Mouse (Mus musculus) left cerebral cortex, postnatal 36 days (tissue): ENCODE data around the gene Robo1. TPM values are rescaled to one million over a fixed set of nuclear protein-coding genes. Genes with fewer than 3 reads are reported as not detected.

Experiments used
- DNase-seq, 2 experiments: peaks; one replicate each; pipeline ENCODE4 v3.0.0; 2021 to 2022; ENCODE audit warnings: low spot score in 2 of 2, mixed read lengths in 1 of 2
- intact Hi-C: fragments of 180-260 bp; cut with DNase I; formaldehyde crosslinking; loops from one replicate; pipeline ENCODE4 v1.15.1; 2025
- total RNA-seq, 2 experiments: library from RNA; stranded (reverse); gene quantifications; 2 replicates each; pipeline ENCODE4 v1.2.3; 2021

Robo1 gene
- total RNA-seq, 2 experiments from 2014 or later: 50.7 to 69.6 TPM

- no peak for DNase-seq
- intact Hi-C loops: no loop called here
Observed at GRCm38 (mm10) chr16:72786636-72787035, 478.5 kb downstream of the Robo1 start.

GRCm38 (mm10) chr16:72788017-72788416 is 479.9 kb downstream of the Robo1 start:
- intact Hi-C loops: no loop called here
- no peak for DNase-seq

GRCm38 (mm10) chr16:72791181-72791705 is 483.1 kb downstream of the Robo1 start:
- no peak for DNase-seq
- intact Hi-C loops: no loop called here

- DNase-seq: no peak
- intact Hi-C loops: no loop called here
Observed at GRCm38 (mm10) chr16:72794692-72795378, 486.7 kb downstream of the Robo1 start.

GRCm38 (mm10) chr16:72795379-72795712 is 487.2 kb downstream of the Robo1 start:
- intact Hi-C loops: no loop called here
- no peak for DNase-seq

DNA sequence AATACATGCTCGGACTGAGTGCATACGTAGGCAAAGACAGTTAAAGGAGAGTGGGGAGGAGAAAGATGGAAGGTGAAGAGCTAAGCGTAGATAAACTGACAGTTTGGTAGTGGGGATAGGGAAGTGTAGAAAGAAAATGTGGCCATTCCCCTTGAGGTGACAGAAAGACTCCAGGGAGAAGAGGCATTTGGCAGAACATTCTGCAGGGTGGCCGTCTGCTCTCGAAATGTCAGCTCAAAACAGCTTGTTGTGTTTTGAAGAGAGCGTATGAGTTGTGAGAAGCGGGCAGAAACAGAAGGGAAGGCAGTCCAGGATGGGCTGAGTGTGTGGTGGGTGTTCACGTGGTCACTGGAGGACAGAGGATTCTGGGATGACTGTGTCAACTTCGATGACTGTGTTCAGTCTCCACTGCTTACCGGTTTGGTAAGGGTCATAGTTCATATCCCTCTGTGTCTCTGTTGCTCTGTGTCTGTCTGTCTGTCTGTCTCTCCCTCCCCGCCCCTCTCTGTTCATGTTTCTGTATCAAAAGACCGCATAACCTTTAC is 490.4 kb downstream of the Robo1 start:
- DNase-seq: no peak
- intact Hi-C loops: no loop called here

DNA sequence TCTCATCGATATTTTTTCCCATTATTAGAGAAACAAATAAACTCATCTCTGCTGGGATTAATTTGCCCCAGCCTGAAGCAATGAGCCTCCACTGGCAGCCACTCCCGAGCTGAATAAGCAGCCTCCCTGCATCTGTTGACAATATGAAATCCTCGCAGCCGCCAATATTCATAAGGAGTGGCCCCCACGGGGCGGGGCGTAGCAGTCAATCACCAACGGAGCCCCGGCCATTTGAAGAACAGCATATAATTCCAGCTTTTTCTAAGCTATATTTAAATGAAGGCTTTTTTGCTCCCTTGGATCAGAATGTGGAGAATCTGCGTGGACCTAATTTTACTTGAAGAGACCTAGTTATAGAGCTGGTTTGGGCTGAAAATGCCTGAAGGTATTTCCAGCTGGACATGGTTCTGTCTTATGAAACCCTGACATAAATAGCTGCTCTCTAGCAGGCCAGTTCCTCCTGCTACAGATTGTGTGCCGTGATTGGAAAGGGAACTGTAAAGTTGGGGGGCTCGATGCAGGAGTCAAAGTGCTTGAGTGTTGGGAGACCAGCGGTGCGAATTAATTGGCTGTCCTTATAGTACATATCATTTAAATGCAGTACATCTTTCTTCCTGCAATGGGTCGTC is 492.1 kb downstream of the Robo1 start:
- intact Hi-C loops: no loop called here
- DNase-seq: peak in 1 of 2 experiments; percentile 15

DNA sequence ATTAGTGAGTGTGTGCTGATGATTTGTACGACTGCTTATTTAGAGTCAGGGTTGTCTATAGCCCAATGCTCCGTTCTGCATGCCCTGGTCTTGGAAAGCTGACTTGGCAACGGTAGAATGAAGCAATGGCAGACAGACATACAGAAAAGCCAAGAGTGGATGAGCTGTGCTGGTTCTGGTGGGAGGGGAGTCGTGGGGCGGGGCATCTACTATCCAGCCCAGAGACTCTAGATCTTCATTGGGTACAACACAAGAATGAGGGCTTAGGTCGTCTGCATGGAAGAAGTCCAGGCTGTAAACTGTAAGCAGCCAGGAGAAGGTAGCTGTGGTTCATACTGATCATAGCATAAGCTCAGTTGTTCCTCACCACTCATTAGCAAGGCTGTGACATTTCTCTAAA is 492.7 kb downstream of the Robo1 start:
- no peak for DNase-seq
- intact Hi-C loops: no loop called here

- intact Hi-C loops: no loop called here
Observed at GRCm38 (mm10) chr16:72808351-72808750, 500.2 kb downstream of the Robo1 start.

GRCm38 (mm10) chr16:72810942-72811341 is 502.8 kb downstream of the Robo1 start:
- intact Hi-C loops: no loop called here
- no peak for DNase-seq

More at GRCm38 (mm10) chr16:72808351-72808750, 500.2 kb downstream of the Robo1 start:
- DNase-seq: no peak

DNA sequence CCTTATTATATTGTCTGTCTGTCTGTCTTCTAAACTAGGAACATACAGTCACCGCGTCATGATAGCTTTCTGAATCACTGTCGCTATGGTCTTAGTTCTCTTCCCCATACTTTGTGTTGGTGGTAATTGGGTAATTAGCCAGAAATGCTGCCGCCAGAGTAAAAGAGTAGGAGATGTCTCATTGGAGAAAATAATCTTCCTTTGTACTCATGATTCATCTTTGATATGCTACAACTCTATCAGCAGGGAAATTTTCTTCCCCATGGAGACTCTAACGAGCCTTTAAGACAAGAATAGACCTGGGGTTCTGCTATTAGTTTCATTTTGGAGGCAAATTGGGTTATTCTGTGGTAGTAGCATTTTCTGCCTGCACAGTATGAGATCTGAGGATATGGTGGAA is 503.4 kb downstream of the Robo1 start:
- intact Hi-C loops: no loop called here
- no peak for DNase-seq

DNA sequence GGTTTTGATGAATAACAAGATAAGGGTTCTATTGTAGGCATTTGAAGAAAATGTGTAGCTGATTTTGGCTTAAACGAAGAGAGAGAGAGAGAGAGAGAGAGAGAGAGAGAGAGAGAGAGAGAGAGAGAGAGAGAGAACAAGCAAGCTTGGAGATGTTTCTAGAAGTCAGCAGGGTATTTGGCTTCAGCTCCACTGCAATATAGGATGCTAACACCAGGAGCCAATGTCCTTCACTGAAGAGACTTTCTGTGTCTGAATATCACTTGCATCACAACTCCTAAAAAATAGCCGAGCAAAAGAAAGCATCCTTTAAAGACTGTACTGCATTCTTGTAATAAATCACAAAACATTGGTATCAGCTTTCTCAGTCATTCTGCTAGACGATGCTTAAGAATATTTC is 503.8 kb downstream of the Robo1 start:
- no peak for DNase-seq
- intact Hi-C loops: no loop called here

- intact Hi-C loops: no loop called here
- no peak for DNase-seq
Observed at GRCm38 (mm10) chr16:72828381-72828780, 520.3 kb downstream of the Robo1 start.

DNA sequence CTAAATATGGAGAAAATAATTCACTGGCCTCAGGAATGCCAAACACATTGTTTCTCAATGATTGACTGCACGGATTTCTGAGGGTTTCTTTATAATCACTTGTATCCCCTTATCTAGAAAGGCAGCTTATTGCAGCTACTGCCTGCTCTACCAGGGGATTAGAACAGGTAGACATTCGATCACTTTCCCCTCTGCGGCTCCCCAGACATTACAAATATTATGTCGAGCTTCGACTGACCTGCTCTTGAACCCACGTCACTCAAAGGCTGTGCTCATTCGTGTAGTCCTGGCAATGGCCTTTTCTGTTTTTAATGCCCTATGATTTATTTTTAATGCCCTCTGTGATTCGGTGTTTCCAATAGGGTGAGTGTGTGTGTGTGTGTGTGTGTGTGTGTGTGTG is 521.4 kb downstream of the Robo1 start:
- DNase-seq: no peak
- intact Hi-C loops: no loop called here

- intact Hi-C loops: no loop called here
- no peak for DNase-seq
Observed at GRCm38 (mm10) chr16:72830394-72831056, 522.4 kb downstream of the Robo1 start.

GRCm38 (mm10) chr16:72834266-72834665 is 526.2 kb downstream of the Robo1 start:
- no peak for DNase-seq
- intact Hi-C loops: no loop called here

- no peak for DNase-seq
- intact Hi-C loops: no loop called here
Observed at GRCm38 (mm10) chr16:72839031-72839430, 530.9 kb downstream of the Robo1 start.

DNA sequence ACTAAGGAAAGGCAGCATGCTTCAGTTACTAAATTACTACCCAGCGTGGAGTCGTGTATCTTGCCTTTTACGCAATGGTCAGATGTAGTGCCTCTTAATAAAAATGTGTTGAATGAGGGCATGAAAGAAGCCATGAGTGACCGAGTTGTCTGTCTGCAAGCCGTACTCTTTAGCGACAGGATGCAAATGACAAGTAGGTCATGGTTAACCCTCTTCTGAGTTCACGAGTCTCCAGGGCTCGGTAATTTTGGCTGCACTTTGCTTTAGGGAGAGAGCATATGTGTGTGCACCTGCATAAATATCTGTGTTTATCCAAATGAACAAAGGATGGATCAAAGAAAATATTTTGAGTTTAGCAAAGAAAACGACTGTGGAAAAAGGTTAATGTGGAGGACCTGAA is 533.0 kb downstream of the Robo1 start:
- intact Hi-C loops: no loop called here

GRCm38 (mm10) chr16:72854101-72854500 is 546.0 kb downstream of the Robo1 start:
- peak; percentile 17 to 27 for DNase-seq
- intact Hi-C loops: no loop called here

More for the DNA sequence above, 533.0 kb downstream of the Robo1 start:
- DNase-seq: no peak

GRCm38 (mm10) chr16:72854809-72855503 is 546.9 kb downstream of the Robo1 start:
- DNase-seq: no peak
- intact Hi-C loops: no loop called here
